Mouse (Mus musculus) small intestine, adult 2 months (tissue): ENCODE data around the gene Kif2c. TPM values are rescaled to one million over a fixed set of nuclear protein-coding genes. Genes with fewer than 3 reads are reported as not detected.

ENCODE experiments used
- H3K27ac ChIP-seq: fragments of 200-500 bp; 2 replicates; pipeline ENCODE4 v1.5.1; 2012; ENCODE audit warnings: low read depth, low read length, control low read depth, inconsistent platforms; ENCODE audit not compliant: insufficient read depth
- H3K27me3 ChIP-seq: fragments of 200-500 bp; 2 replicates; pipeline ENCODE4 v1.6.1; 2012; ENCODE audit warnings: mild to moderate bottlenecking, moderate library complexity, low read length, inconsistent platforms; ENCODE audit not compliant: control insufficient read depth, insufficient read depth
- H3K36me3 ChIP-seq: fragments of 200-500 bp; 2 replicates; pipeline ENCODE4 v1.6.1; 2012; ENCODE audit warnings: mild to moderate bottlenecking, low read length, control low read depth, inconsistent platforms; ENCODE audit not compliant: control insufficient read depth, insufficient read depth
- H3K4me1 ChIP-seq: fragments of 200-500 bp; 2 replicates; pipeline ENCODE4 v1.6.1; 2012; ENCODE audit warnings: low read length, inconsistent platforms, mixed read lengths; ENCODE audit not compliant: control insufficient read depth, insufficient read depth, insufficient read length
- H3K4me3 ChIP-seq: fragments of 200-500 bp; 2 replicates; pipeline ENCODE4 v1.5.1; 2012; ENCODE audit warnings: low read depth, mild to moderate bottlenecking, control low read depth, inconsistent platforms, low read length, moderate library complexity
- CTCF ChIP-seq: fragments of 200-500 bp; IDR thresholded peaks from 2 replicates; pipeline ENCODE4 v1.5.1; 2012; ENCODE audit warnings: low read depth, mild to moderate bottlenecking, control low read depth, inconsistent platforms, low read length, moderate library complexity, mixed read lengths; ENCODE audit not compliant: insufficient replicate concordance, insufficient read length; ENCODE audit errors: extremely low read depth
- POLR2A ChIP-seq: fragments of 200-500 bp; IDR thresholded peaks from 2 replicates; pipeline ENCODE4 v1.6.1; 2012; ENCODE audit warnings: low read depth, mild to moderate bottlenecking, control low read depth, inconsistent platforms, low read length, moderate library complexity
- WGBS: fragments of 180-500 bp; shearing (Covaris S2); methylation state at CpG from one replicate; pipeline ENCODE4 v1.1.7; 2018; 5-methylcytosine and 5-hydroxymethylcytosine counted together
- polyA plus RNA-seq: library from polyadenylated mRNA; depleted of rRNA; stranded (reverse); fragments of >200 nt; gene quantifications from 2 replicates; pipeline ENCODE4 v1.2.3, GENCODE M21; 2012

Gene Kif2c
- polyA plus RNA-seq, 1 experiment, result 2.8 TPM

- TF ChIP-seq POLR2A (no peak), CTCF (no peak)
- under 1% methylated on average over 44 of the region's 44 CpGs for WGBS
- no peaks in the 10 kb centered on the region for H3K4me1 ChIP-seq
- peaks cover 42% of the 10 kb centered on the region for H3K36me3 ChIP-seq
- H3K27ac ChIP-seq, result peak overlapping the region; percentile 55
- H3K4me3 ChIP-seq, result peak overlapping the region; percentile 77
- H3K27me3 ChIP-seq, result no peaks in the 10 kb centered on the region
Measured at GRCm38 (mm10) chr4:117155020-117155791, 27.2 kb downstream of the Kif2c start.

- WGBS, result 31% methylated on average over 5 of the region's 5 CpGs
- no peak for TF ChIP-seq CTCF
- no peak for TF ChIP-seq POLR2A
- no peaks in the 10 kb centered on the region for H3K4me1 ChIP-seq
- no peak overlapping the region for H3K27ac ChIP-seq
- H3K36me3 ChIP-seq, result peaks cover 40% of the 10 kb centered on the region
- H3K4me3 ChIP-seq, result no peak overlapping the region
- H3K27me3 ChIP-seq, result no peaks in the 10 kb centered on the region
Measured at GRCm38 (mm10) chr4:117152714-117153113, 29.7 kb downstream of the Kif2c start.

- H3K27me3 ChIP-seq, result no peaks in the 10 kb centered on the region
- H3K27ac ChIP-seq, result no peak overlapping the region
- WGBS, result 63% methylated on average over 1 of the region's 1 CpGs
- peaks cover 40% of the 10 kb centered on the region for H3K36me3 ChIP-seq
- no peaks in the 10 kb centered on the region for H3K4me1 ChIP-seq
- TF ChIP-seq CTCF (no peak), POLR2A (no peak)
- H3K4me3 ChIP-seq, result no peak overlapping the region
Measured at GRCm38 (mm10) chr4:117151416-117151815, 31.0 kb downstream of the Kif2c start.

GRCm38 (mm10) chr4:117150212-117150733 lies 32.2 kb downstream of the Kif2c start:
- peaks cover 40% of the 10 kb centered on the region for H3K36me3 ChIP-seq
- H3K4me3 ChIP-seq, result no peak overlapping the region
- 76% methylated on average over 6 of the region's 6 CpGs for WGBS
- H3K27ac ChIP-seq, result no peak overlapping the region
- TF ChIP-seq POLR2A (no peak), CTCF (no peak)
- no peaks in the 10 kb centered on the region for H3K4me1 ChIP-seq
- H3K27me3 ChIP-seq, result no peaks in the 10 kb centered on the region

GRCm38 (mm10) chr4:117149291-117150211 lies 32.9 kb downstream of the Kif2c start:
- no peaks in the 10 kb centered on the region for H3K27me3 ChIP-seq
- no peak overlapping the region for H3K4me3 ChIP-seq
- peaks cover 37% of the 10 kb centered on the region for H3K36me3 ChIP-seq
- TF ChIP-seq CTCF (no peak), POLR2A (no peak)
- no peak overlapping the region for H3K27ac ChIP-seq
- WGBS, result 72% methylated on average over 6 of the region's 6 CpGs
- H3K4me1 ChIP-seq, result no peaks in the 10 kb centered on the region

- H3K4me1 ChIP-seq, result no peaks in the 10 kb centered on the region
- TF ChIP-seq CTCF, result no peak
- TF ChIP-seq POLR2A, result no peak
- no peaks in the 10 kb centered on the region for H3K27me3 ChIP-seq
- peaks cover 31% of the 10 kb centered on the region for H3K36me3 ChIP-seq
- no peak overlapping the region for H3K4me3 ChIP-seq
- no peak overlapping the region for H3K27ac ChIP-seq
- 77% methylated on average over 24 of the region's 24 CpGs for WGBS
Measured at GRCm38 (mm10) chr4:117148815-117149214, 33.6 kb downstream of the Kif2c start.
